Mouse (Mus musculus): ENCODE results near the gene Slc41a2.

DNA sequence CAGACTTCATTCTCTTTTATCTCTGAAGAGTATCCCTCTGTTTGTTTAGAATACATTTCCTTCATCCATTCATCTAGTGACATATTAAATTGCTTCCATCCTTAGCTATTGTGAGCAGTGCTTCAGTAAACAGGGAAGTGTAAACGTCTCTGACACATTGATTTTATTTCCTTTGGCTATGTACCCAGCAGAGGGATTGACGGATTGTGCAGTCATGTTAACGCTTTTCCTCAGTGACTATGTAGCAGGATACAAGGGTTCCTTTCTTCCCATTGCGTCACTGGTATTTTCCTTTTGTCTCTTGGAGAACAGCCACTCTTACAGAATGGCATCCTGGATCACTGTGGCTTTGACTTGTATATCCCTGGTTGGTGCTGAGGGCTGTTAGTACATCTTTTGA, 76.4 kb downstream of the Slc41a2 start:
- TF ChIP-seq POLR2A (IDR thresholded peaks at IDR 0.05; ENCODE audit: low read depth, low read length): no peak
- no peak for TF ChIP-seq CTCF (conservative IDR thresholded peaks at IDR 0.05 in 1 of 2, IDR thresholded peaks at IDR 0.05 in 1 of 2; ENCODE audit: low read depth in 2 of 2, low read length in 2 of 2)
- no peak for TF ChIP-seq USF2 (conservative IDR thresholded peaks at IDR 0.05; ENCODE audit: low read depth, low read length)
- TF ChIP-seq POLR2AphosphoS2 (IDR thresholded peaks at IDR 0.05; ENCODE audit: low read depth, low read length): no peak
- no peak for TF ChIP-seq MAX (IDR thresholded peaks at IDR 0.05; ENCODE audit: low read length)
- TF ChIP-seq MEF2A (IDR thresholded peaks at IDR 0.05; ENCODE audit: borderline replicate concordance, low read depth, low read length): no peak
- TF ChIP-seq NELFE (IDR thresholded peaks at IDR 0.05; ENCODE audit: low read depth, low read length): no peak
- TF ChIP-seq ELF1 (IDR thresholded peaks at IDR 0.05; ENCODE audit: low read depth, low read length): no peak
- no peak for TF ChIP-seq ZMIZ1 (IDR thresholded peaks at IDR 0.05; ENCODE audit: low read depth, low read length)
- no peak for TF ChIP-seq EP300 (IDR thresholded peaks at IDR 0.05; ENCODE audit: low read length)
- TF ChIP-seq TCF12 (IDR thresholded peaks at IDR 0.05; ENCODE audit: low read depth, low read length): no peak

Measured in CH12.LX (cell line).